Mouse (Mus musculus): ENCODE measurements around the gene Lars2. TPM values are rescaled to one million over a fixed set of nuclear protein-coding genes. Genes with fewer than 3 reads are reported as not detected.
"Not testable (repeated sequence)": the region's sequence is repeated elsewhere in the genome, so short reads cannot be mapped to it uniquely, and the experiment has no call there.

Gene Lars2
- polyA plus RNA-seq, 1 experiment = 579 TPM

- Histone ChIP-seq H3K4me2 (ENCODE audit: low read depth) (no peak overlapping the region), H3K79me2 (ENCODE audit: control insufficient read depth, insufficient read depth) (no peaks in the 10 kb centered on the region), H3K4me3 (no peak overlapping the region), H3ac (ENCODE audit: control insufficient read depth, insufficient read length) (no peak overlapping the region), H3K36me3 (ENCODE audit: control insufficient read depth, insufficient read depth) (peaks cover 3% of the 10 kb centered on the region), H3K27me3 (ENCODE audit: control insufficient read depth, insufficient read depth, insufficient read length) (no peaks in the 10 kb centered on the region)
- no peak for TF ChIP-seq MYOG (IDR thresholded peaks at IDR 0.05; ENCODE audit: control insufficient read depth in 1 of 3, insufficient read depth in 1 of 3, insufficient read length in 2 of 3, low read depth in 2 of 3)
- TF ChIP-seq CEBPB (IDR thresholded peaks at IDR 0.05; ENCODE audit: insufficient read depth, poor library complexity, severe bottlenecking) = no peak
- TF ChIP-seq POLR2A (IDR thresholded peaks at IDR 0.05; ENCODE audit: insufficient read length, low read depth) = no peak
- TF ChIP-seq MYOD1 (IDR thresholded peaks at IDR 0.05; ENCODE audit: control insufficient read depth in 1 of 3, insufficient read length in 2 of 3, low read depth in 2 of 3) = no peak
- no peak for TF ChIP-seq E2F4 (IDR thresholded peaks at IDR 0.05; ENCODE audit: insufficient read depth)
- no peak for TF ChIP-seq TCF12 (IDR thresholded peaks at IDR 0.05; ENCODE audit: insufficient read depth, poor library complexity, severe bottlenecking)
- no peak for TF ChIP-seq POLR2AphosphoS2 (IDR thresholded peaks at IDR 0.05; ENCODE audit: insufficient read length, low read depth)
- no peak for TF ChIP-seq USF1 (IDR thresholded peaks at IDR 0.05; ENCODE audit: low read depth)
- TF ChIP-seq MAX (IDR thresholded peaks at IDR 0.05; ENCODE audit: low read depth) = no peak
- no peak for TF ChIP-seq SRF (IDR thresholded peaks at IDR 0.05; ENCODE audit: control insufficient read depth, insufficient read length, low read depth)
- no peak for TF ChIP-seq TCF3 (IDR thresholded peaks at IDR 0.05; ENCODE audit: insufficient read length, low read depth)
- no peak for TF ChIP-seq REST (IDR thresholded peaks at IDR 0.05; ENCODE audit: insufficient read depth, insufficient read length)
Observed at GRCm38 (mm10) chr9:123382399-123382798, 15.7 kb downstream of the Lars2 start.

GRCm38 (mm10) chr9:123384696-123385095 lies 18.0 kb downstream of the Lars2 start:
- TF ChIP-seq MYOD1 (IDR thresholded peaks at IDR 0.05; ENCODE audit: control insufficient read depth in 1 of 3, insufficient read length in 2 of 3, low read depth in 2 of 3) (no peak), POLR2AphosphoS2 (IDR thresholded peaks at IDR 0.05; ENCODE audit: insufficient read length, low read depth) (no peak), REST (IDR thresholded peaks at IDR 0.05; ENCODE audit: insufficient read depth, insufficient read length) (no peak), E2F4 (IDR thresholded peaks at IDR 0.05; ENCODE audit: insufficient read depth) (no peak), MYOG (IDR thresholded peaks at IDR 0.05; ENCODE audit: control insufficient read depth in 1 of 3, insufficient read depth in 1 of 3, insufficient read length in 2 of 3, low read depth in 2 of 3) (no peak), CEBPB (IDR thresholded peaks at IDR 0.05; ENCODE audit: insufficient read depth, poor library complexity, severe bottlenecking) (no peak), USF1 (IDR thresholded peaks at IDR 0.05; ENCODE audit: low read depth) (no peak), TCF12 (IDR thresholded peaks at IDR 0.05; ENCODE audit: insufficient read depth, poor library complexity, severe bottlenecking) (no peak), SRF (IDR thresholded peaks at IDR 0.05; ENCODE audit: control insufficient read depth, insufficient read length, low read depth) (no peak), TCF3 (IDR thresholded peaks at IDR 0.05; ENCODE audit: insufficient read length, low read depth) (no peak), POLR2A (IDR thresholded peaks at IDR 0.05; ENCODE audit: insufficient read length, low read depth) (no peak), MAX (IDR thresholded peaks at IDR 0.05; ENCODE audit: low read depth) (no peak)

GRCm38 (mm10) chr9:123385352-123386198 lies 18.8 kb downstream of the Lars2 start:
- Histone ChIP-seq H3K36me3 (ENCODE audit: control insufficient read depth, insufficient read depth) (peaks cover 3% of the 10 kb centered on the region), H3ac (ENCODE audit: control insufficient read depth, insufficient read length) (no peak overlapping the region), H3K79me2 (ENCODE audit: control insufficient read depth, insufficient read depth) (no peaks in the 10 kb centered on the region), H3K4me3 (no peak overlapping the region), H3K27me3 (ENCODE audit: control insufficient read depth, insufficient read depth, insufficient read length) (no peaks in the 10 kb centered on the region), H3K4me2 (ENCODE audit: low read depth) (no peak overlapping the region)
- TF ChIP-seq POLR2A (IDR thresholded peaks at IDR 0.05; ENCODE audit: insufficient read length, low read depth) = no peak
- TF ChIP-seq CEBPB (IDR thresholded peaks at IDR 0.05; ENCODE audit: insufficient read depth, poor library complexity, severe bottlenecking) = no peak
- no peak for TF ChIP-seq TCF12 (IDR thresholded peaks at IDR 0.05; ENCODE audit: insufficient read depth, poor library complexity, severe bottlenecking)
- TF ChIP-seq MYOG (IDR thresholded peaks at IDR 0.05; ENCODE audit: control insufficient read depth in 1 of 3, insufficient read depth in 1 of 3, insufficient read length in 2 of 3, low read depth in 2 of 3) = no peak
- no peak for TF ChIP-seq TCF3 (IDR thresholded peaks at IDR 0.05; ENCODE audit: insufficient read length, low read depth)
- no peak for TF ChIP-seq MAX (IDR thresholded peaks at IDR 0.05; ENCODE audit: low read depth)
- no peak for TF ChIP-seq MYOD1 (IDR thresholded peaks at IDR 0.05; ENCODE audit: control insufficient read depth in 1 of 3, insufficient read length in 2 of 3, low read depth in 2 of 3)

More at GRCm38 (mm10) chr9:123384696-123385095, 18.0 kb downstream of the Lars2 start:
- Histone ChIP-seq H3K27me3 (ENCODE audit: control insufficient read depth, insufficient read depth, insufficient read length) (no peaks in the 10 kb centered on the region), H3K36me3 (ENCODE audit: control insufficient read depth, insufficient read depth) (peaks cover 3% of the 10 kb centered on the region), H3K4me2 (ENCODE audit: low read depth) (no peak overlapping the region), H3K4me3 (no peak overlapping the region), H3ac (ENCODE audit: control insufficient read depth, insufficient read length) (no peak overlapping the region), H3K79me2 (ENCODE audit: control insufficient read depth, insufficient read depth) (no peaks in the 10 kb centered on the region)

GRCm38 (mm10) chr9:123386347-123386746 lies 19.6 kb downstream of the Lars2 start:
- no peaks in the 10 kb centered on the region for H3K79me2 ChIP-seq (ENCODE audit: control insufficient read depth, insufficient read depth)
- no peak overlapping the region for H3K4me2 ChIP-seq (ENCODE audit: low read depth)
- peaks cover 3% of the 10 kb centered on the region for H3K36me3 ChIP-seq (ENCODE audit: control insufficient read depth, insufficient read depth)
- H3K4me3 ChIP-seq = no peak overlapping the region
- no peak overlapping the region for H3ac ChIP-seq (ENCODE audit: control insufficient read depth, insufficient read length)
- TF ChIP-seq CEBPB (IDR thresholded peaks at IDR 0.05; ENCODE audit: insufficient read depth, poor library complexity, severe bottlenecking) (no peak), POLR2AphosphoS2 (IDR thresholded peaks at IDR 0.05; ENCODE audit: insufficient read length, low read depth) (no peak), POLR2A (IDR thresholded peaks at IDR 0.05; ENCODE audit: insufficient read length, low read depth) (no peak), MYOD1 (IDR thresholded peaks at IDR 0.05; ENCODE audit: control insufficient read depth in 1 of 3, insufficient read length in 2 of 3, low read depth in 2 of 3) (no peak)
- no peaks in the 10 kb centered on the region for H3K27me3 ChIP-seq (ENCODE audit: control insufficient read depth, insufficient read depth, insufficient read length)

GRCm38 (mm10) chr9:123388087-123389007 lies 21.6 kb downstream of the Lars2 start:
- H3K79me2 ChIP-seq (ENCODE audit: control insufficient read depth, insufficient read depth); H3K4me2 ChIP-seq (ENCODE audit: low read depth); H3K27me3 ChIP-seq (ENCODE audit: control insufficient read depth, insufficient read depth, insufficient read length); H3ac ChIP-seq (ENCODE audit: control insufficient read depth, insufficient read length); H3K4me3 ChIP-seq; H3K36me3 ChIP-seq (ENCODE audit: control insufficient read depth, insufficient read depth): not testable (repeated sequence)
